Mouse (Mus musculus) forebrain, embryonic 12.5 days (tissue): ENCODE measurements around the gene Cdh4. TPM values are rescaled to one million over a fixed set of nuclear protein-coding genes. Genes with fewer than 3 reads are reported as not detected.

Experiments used
- ATAC-seq: fragments of 200-750 bp; cut with Nextera tagmentation; 2 replicates; pipeline ENCODE4 v1.8.0; 2017; ENCODE audit warnings: moderate TSS enrichment; ENCODE audit not compliant: low FRiP score
- H3K27ac ChIP-seq: fragments of 300-500 bp; sonication (generic); 2 replicates; pipeline ENCODE4 v1.5.1; 2016; ENCODE audit warnings: mild to moderate bottlenecking
- H3K27me3 ChIP-seq: fragments of 300-500 bp; sonication (generic); 2 replicates; pipeline ENCODE4 v1.6.1; 2016; ENCODE audit warnings: mild to moderate bottlenecking
- H3K36me3 ChIP-seq: fragments of 300-500 bp; sonication (generic); replicated peaks from 2 replicates; pipeline ENCODE4 v1.6.1; 2016; ENCODE audit warnings: mild to moderate bottlenecking
- H3K4me1 ChIP-seq: fragments of 300-500 bp; sonication (generic); 2 replicates; pipeline ENCODE4 v1.6.1; 2016
- H3K4me2 ChIP-seq: fragments of 300-500 bp; sonication (generic); 2 replicates; pipeline ENCODE4 v1.6.1; 2016; ENCODE audit warnings: mild to moderate bottlenecking, moderate library complexity
- H3K4me3 ChIP-seq: fragments of 300-500 bp; sonication (generic); replicated peaks from 2 replicates; pipeline ENCODE4 v1.5.1; 2016; ENCODE audit warnings: mild to moderate bottlenecking
- H3K9ac ChIP-seq: fragments of 300-500 bp; sonication (generic); 2 replicates; pipeline ENCODE4 v1.6.1; 2016; ENCODE audit warnings: mild to moderate bottlenecking
- H3K9me3 ChIP-seq: fragments of 300-500 bp; sonication (generic); 2 replicates; pipeline ENCODE4 v1.6.1; 2016
- WGBS: fragments of 180-500 bp; shearing (Covaris S2); methylation state at CpG from one replicate; pipeline ENCODE4 v1.1.7; 2016; 5-methylcytosine and 5-hydroxymethylcytosine counted together
- polyA plus RNA-seq: library from polyadenylated mRNA; unstranded; fragments of >200 nt; fragmentation: Nextera tagmentation; extraction: Ambion mirVana; gene quantifications from 2 replicates; pipeline ENCODE4 v1.2.1, GENCODE M21; 2016

Cdh4 gene
- polyA plus RNA-seq, 1 experiment from 2014 or later = 30.7 TPM

DNA sequence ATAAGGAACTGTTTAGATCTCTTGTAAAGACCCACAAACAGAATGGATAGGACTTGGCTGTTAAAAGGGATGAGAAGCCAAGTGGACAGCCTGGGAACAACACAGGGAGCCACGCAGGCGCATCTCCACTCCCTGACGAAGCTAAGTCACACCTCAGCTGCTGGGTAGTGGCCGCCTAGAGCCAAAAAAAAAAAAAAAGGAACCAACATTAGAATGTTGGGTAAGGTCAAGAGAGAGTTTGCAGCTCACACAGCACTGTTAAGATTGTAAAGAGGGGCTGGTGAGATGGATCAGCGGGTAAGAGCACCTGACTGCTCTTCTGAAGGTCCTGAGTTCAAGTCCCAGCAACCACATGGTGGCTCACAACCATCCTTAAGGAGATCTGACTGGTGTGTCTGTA lies 506.6 kb downstream of the Cdh4 start:
- no peak overlapping the region for H3K4me2 ChIP-seq
- peaks cover 47% of the 10 kb centered on the region for H3K4me1 ChIP-seq
- H3K36me3 ChIP-seq = no peaks in the 10 kb centered on the region
- H3K4me3 ChIP-seq = no peak overlapping the region
- 89% methylated on average over 5 of the region's 5 CpGs for WGBS
- no peak overlapping the region for H3K9ac ChIP-seq
- ATAC-seq = no peak
- no peaks in the 10 kb centered on the region for H3K27me3 ChIP-seq
- no peak overlapping the region for H3K27ac ChIP-seq
- H3K9me3 ChIP-seq = no peaks in the 10 kb centered on the region
